Mouse (Mus musculus) testis, adult 2 months (tissue): ENCODE measurements at regions not wholly inside any gene's neighbourhood (a gene's known extent, or its start where the extent isn't known, plus 50 kb on each side); places are given as distances from the start of the nearest gene placed in this dataset.

Source experiments
- H3K27ac ChIP-seq: fragments of 200-500 bp; 2 replicates; pipeline ENCODE4 v1.5.1; 2012; ENCODE audit warnings: low read depth, low read length; ENCODE audit not compliant: control insufficient read depth, insufficient read depth
- H3K27me3 ChIP-seq: fragments of 200-500 bp; 2 replicates; pipeline ENCODE4 v1.6.1; 2012; ENCODE audit warnings: mild to moderate bottlenecking, low read length, moderate library complexity; ENCODE audit not compliant: control insufficient read depth, insufficient read depth
- H3K36me3 ChIP-seq: fragments of 200-500 bp; 2 replicates; pipeline ENCODE4 v1.6.1; 2012; ENCODE audit warnings: mild to moderate bottlenecking, low read length; ENCODE audit not compliant: control insufficient read depth, insufficient read depth
- H3K4me1 ChIP-seq: fragments of 200-500 bp; 2 replicates; pipeline ENCODE4 v1.6.1; 2012; ENCODE audit warnings: low read length; ENCODE audit not compliant: control insufficient read depth, insufficient read depth
- H3K4me3 ChIP-seq: fragments of 200-500 bp; 2 replicates; pipeline ENCODE4 v1.5.1; 2012; ENCODE audit warnings: low read depth, mild to moderate bottlenecking, low read length, moderate library complexity, mixed read lengths; ENCODE audit not compliant: control insufficient read depth
- CTCF ChIP-seq: fragments of 200-500 bp; IDR thresholded peaks from 2 replicates; pipeline ENCODE4 v1.5.1; 2012; ENCODE audit warnings: low read depth, mild to moderate bottlenecking, inconsistent platforms, low read length, moderate library complexity; ENCODE audit not compliant: control insufficient read depth, insufficient read depth, insufficient replicate concordance
- POLR2A ChIP-seq: fragments of 200-500 bp; IDR thresholded peaks from 2 replicates; pipeline ENCODE4 v1.6.1; 2012; ENCODE audit warnings: low read depth, mild to moderate bottlenecking, inconsistent platforms, low read length, moderate library complexity; ENCODE audit not compliant: control insufficient read depth

GRCm38 (mm10) chr7:37240832-37241231, 532.6 kb downstream of the Zfp536 start:
- H3K36me3 ChIP-seq = no peaks in the 10 kb centered on the region
- H3K27ac ChIP-seq = no peak overlapping the region
- no peak for TF ChIP-seq POLR2A
- no peak overlapping the region for H3K4me3 ChIP-seq
- H3K27me3 ChIP-seq = no peaks in the 10 kb centered on the region
- no peaks in the 10 kb centered on the region for H3K4me1 ChIP-seq

GRCm38 (mm10) chr7:37241781-37242180, 531.7 kb downstream of the Zfp536 start:
- Histone ChIP-seq H3K27ac (no peak overlapping the region), H3K36me3 (no peaks in the 10 kb centered on the region), H3K27me3 (no peaks in the 10 kb centered on the region), H3K4me1 (no peaks in the 10 kb centered on the region), H3K4me3 (no peak overlapping the region)
- TF ChIP-seq POLR2A (no peak), CTCF (no peak)

- TF ChIP-seq POLR2A (no peak), CTCF (no peak)
- no peak overlapping the region for H3K27ac ChIP-seq
- no peak overlapping the region for H3K4me3 ChIP-seq
- no peaks in the 10 kb centered on the region for H3K4me1 ChIP-seq
- H3K36me3 ChIP-seq = no peaks in the 10 kb centered on the region
- no peaks in the 10 kb centered on the region for H3K27me3 ChIP-seq
These were observed 531.0 kb downstream of the Zfp536 start for GRCm38 (mm10) chr7:37242476-37242875.

GRCm38 (mm10) chr7:37246156-37246555, 527.3 kb downstream of the Zfp536 start:
- Histone ChIP-seq H3K4me3 (no peak overlapping the region), H3K4me1 (no peaks in the 10 kb centered on the region), H3K27ac (no peak overlapping the region), H3K36me3 (no peaks in the 10 kb centered on the region), H3K27me3 (no peaks in the 10 kb centered on the region)
- no peak for TF ChIP-seq POLR2A
- TF ChIP-seq CTCF = no peak

GRCm38 (mm10) chr7:37254431-37254830, 519.0 kb downstream of the Zfp536 start:
- Histone ChIP-seq H3K27me3 (no peaks in the 10 kb centered on the region), H3K36me3 (no peaks in the 10 kb centered on the region), H3K27ac (no peak overlapping the region), H3K4me3 (no peak overlapping the region), H3K4me1 (no peaks in the 10 kb centered on the region)
- no peak for TF ChIP-seq POLR2A

GRCm38 (mm10) chr7:37255840-37256239, 517.6 kb downstream of the Zfp536 start:
- Histone ChIP-seq H3K4me1 (no peaks in the 10 kb centered on the region), H3K27me3 (no peaks in the 10 kb centered on the region), H3K36me3 (no peaks in the 10 kb centered on the region), H3K4me3 (no peak overlapping the region), H3K27ac (no peak overlapping the region)
- TF ChIP-seq POLR2A (no peak), CTCF (no peak)

- TF ChIP-seq POLR2A (no peak), CTCF (peak; percentile 48; the same call in 1 of the 2 replicates)
- H3K4me3 ChIP-seq = no peak overlapping the region
- no peaks in the 10 kb centered on the region for H3K36me3 ChIP-seq
- H3K27me3 ChIP-seq = no peaks in the 10 kb centered on the region
- H3K4me1 ChIP-seq = no peaks in the 10 kb centered on the region
- H3K27ac ChIP-seq = no peak overlapping the region
These were observed 514.1 kb downstream of the Zfp536 start for GRCm38 (mm10) chr7:37259293-37259692.

- H3K27me3 ChIP-seq = no peaks in the 10 kb centered on the region
- H3K4me1 ChIP-seq = no peaks in the 10 kb centered on the region
- no peak overlapping the region for H3K4me3 ChIP-seq
- no peaks in the 10 kb centered on the region for H3K36me3 ChIP-seq
- H3K27ac ChIP-seq = no peak overlapping the region
- TF ChIP-seq CTCF = no peak
- no peak for TF ChIP-seq POLR2A
These were observed 510.6 kb downstream of the Zfp536 start for GRCm38 (mm10) chr7:37262846-37263245.
